Mouse (Mus musculus) adrenal gland, postnatal 4 days (tissue): ENCODE results near the gene Catsper3. TPM values are rescaled to one million over a fixed set of nuclear protein-coding genes. Genes with fewer than 3 reads are reported as not detected.

Source experiments
- DNase-seq, 2 experiments: peaks; one replicate each; pipeline ENCODE4 v3.0.0; 2021 to 2022; ENCODE audit warnings: low spot score in 2 of 2, mixed read lengths in 2 of 2
- long read RNA-seq, 2 experiments: library from polyadenylated mRNA; stranded (forward); transcript quantifications; one replicate each; pipeline ENCODE4 v2.0.0; 2021
- total RNA-seq, 2 experiments: library from RNA; stranded (reverse); gene quantifications; 2 replicates each; pipeline ENCODE4 v1.2.3; 2021

The Catsper3 gene
- under 1 TPM in 1 of 2 experiments, not detected in 1; 0.31 TPM for total RNA-seq
- long read RNA-seq, experiment 1, partial matches to known transcripts: 0 of 1 reads
- long read RNA-seq, experiment 1, other reads (novel, unspliced or antisense): 1 of 1 reads
- long read RNA-seq, experiment 2, partial matches to known transcripts: 0 of 1 reads
- long read RNA-seq, experiment 2, other reads (novel, unspliced or antisense): 1 of 1 reads

DNA sequence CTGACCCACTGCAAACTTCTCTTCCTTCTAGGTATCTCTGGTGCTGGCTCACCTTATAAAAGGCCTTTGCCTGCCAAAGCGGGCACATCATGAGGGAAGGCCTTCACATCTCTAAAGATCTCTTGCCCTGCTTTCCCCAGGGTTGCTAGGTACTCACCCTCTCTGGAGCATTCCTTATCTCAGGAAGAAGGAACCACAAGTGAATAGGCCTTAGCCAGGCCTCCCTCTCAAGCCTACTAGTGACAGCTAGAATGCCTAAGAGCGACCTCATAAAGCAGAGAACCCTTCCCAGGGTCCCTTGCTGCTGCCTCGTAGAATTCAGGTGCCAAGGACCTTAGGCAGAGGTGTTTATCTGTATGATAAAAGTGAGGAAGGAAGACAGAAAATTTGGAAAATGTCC is at the start of gene Catsper3:
Gene Catsper3 (plus strand): TSS at position 301 of the 400 bp plus-strand sequence.
- DNase-seq: no peak

- DNase-seq: no peak
These were observed 46.5 kb upstream of the Catsper3 start for GRCm38 (mm10) chr13:55737885-55738284.

DNA sequence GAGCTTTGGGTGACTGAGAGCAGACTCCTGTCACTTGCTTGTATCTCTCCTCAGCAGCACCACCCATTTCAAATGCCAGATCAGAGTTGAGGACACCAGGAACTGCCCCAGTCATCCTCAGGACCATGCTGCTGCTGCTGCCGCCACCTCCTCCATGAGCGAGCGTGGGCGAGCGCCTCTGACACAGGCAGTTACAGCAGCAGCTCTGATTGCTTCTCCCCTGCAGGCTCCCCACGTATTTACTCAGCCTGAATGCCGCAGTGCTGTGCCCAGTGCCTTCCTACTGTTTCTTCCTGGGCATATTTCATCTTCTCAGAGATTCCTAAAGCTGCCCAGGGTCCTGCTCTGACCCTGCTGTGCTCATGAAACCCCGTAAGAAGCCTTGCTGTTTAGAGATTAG is 42.1 kb upstream of the Catsper3 start:
- no peak for DNase-seq

GRCm38 (mm10) chr13:55754380-55754779 is 30.0 kb upstream of the Catsper3 start:
- DNase-seq: no peak

DNA sequence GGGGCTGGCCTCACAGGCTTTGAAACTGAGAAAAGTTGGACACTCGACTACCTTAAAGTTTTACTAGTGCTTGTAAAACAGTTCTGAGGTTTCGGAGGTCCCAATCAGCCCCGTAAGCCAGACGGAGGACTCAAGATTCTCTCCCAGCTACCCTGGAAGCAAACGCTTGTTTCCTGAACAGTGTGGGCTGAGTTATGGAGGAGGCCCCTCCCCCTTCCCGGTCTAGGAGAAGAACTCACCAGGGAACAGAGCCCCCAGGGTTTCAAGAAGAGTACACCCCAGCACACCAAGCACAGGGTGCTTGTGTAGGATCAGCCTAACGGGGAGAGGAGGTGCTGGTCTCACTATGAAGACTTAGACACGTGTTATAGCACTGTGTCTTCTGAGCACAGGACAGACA is 27.6 kb upstream of the Catsper3 start:
- DNase-seq: no peak

DNA sequence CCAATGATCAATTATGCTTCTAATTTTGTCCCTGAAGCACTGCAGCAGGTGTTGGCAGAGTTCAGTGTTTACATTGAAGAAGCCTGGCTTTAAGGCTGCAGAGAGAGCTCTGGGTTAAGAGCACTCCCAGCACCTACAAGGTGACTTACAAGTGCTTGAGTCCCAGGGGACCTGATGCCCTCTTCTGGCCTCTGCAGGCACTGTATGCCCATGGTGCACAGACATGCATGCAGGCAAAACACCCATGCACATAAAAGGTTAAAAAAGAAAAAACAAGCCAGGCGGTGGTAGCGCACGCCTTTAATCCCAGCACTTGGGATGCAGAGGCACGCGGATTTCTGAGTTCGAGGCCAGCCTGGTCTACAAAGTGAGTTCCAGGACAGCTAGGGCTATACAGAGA is 26.7 kb upstream of the Catsper3 start:
- DNase-seq: no peak

DNA sequence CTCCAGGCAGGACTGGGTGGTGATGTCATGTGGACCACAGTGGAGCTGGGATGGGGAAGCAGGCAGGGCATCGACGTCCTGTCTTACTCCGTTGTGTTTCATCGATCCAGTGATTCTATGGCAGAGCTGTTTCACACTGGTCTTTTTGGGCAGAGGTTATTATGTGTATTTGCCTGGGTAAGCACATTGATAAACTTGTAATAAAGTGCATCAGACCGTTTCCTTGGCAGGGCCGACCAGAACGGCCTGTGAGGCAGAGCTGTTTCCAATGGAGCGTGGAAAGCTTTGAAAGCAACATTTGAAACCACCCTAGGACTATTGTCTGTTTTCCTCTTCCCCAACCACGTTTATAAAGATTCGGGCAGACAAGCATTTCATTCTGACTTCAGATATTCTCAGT is 23.8 kb upstream of the Catsper3 start:
- no peak for DNase-seq

- no peak for DNase-seq
These were observed 22.9 kb upstream of the Catsper3 start for GRCm38 (mm10) chr13:55761486-55761885.

DNA sequence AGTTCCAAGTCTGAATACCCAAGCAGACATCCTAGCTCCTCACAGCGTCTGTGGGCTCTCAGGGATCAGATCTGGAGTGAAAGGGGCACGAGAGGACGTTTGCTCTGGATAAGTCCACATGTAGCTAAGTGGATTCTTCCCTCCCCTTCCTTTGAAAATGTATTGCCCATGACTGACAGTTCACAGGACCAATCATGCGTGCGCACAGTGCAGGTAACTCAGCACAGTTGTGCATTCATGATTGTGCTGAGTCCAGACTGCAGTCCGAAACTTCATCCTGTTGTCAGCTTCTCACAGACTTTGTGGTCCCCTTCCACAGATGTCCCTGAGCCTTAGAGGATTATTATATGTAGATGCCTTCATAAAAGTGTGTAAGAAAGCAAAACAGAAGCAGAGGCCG is 10.0 kb upstream of the Catsper3 start:
- DNase-seq: no peak

- no peak for DNase-seq
These were observed 9.3 kb upstream of the Catsper3 start for GRCm38 (mm10) chr13:55775056-55775455.

DNA sequence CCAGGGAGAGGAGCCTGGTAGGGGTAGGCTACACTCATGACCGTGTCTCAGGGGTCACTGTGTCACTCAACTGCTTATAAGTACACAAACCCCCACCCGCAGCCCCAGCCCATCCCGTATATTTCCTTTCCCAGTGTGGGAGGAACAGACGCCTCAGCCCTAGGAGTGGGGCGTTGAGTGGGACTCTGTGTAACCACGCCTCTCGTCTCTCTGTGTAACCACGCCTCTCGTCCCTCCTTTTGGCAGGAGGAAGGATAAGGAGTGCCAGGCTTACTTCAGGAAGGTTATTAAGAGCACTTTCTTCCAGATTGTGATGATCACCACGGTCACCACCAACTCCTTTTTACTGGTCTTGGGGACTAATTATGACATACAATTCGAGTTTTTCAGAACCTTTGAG is 1.8 kb downstream of the Catsper3 start:
- DNase-seq: no peak

DNA sequence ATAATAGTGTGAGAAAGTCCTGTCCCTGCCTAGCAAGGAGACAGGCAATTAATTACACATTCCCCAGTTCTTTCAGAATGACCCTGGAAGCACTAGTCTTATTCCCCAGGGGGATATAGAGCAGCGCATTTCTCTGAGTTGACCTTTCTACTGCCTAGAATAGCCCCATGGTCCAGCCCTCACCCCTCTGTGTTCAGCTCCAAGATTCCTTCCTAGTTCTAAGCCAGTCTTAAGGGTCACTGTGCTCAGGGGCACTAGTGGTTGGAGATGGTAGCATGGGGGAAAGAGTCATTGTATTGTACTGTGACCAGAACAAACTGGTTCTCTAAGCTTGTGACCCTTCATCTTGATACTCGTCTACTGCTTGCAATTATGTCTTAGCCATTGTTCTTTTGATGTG is 16.9 kb downstream of the Catsper3 start:
- DNase-seq: no peak

DNA sequence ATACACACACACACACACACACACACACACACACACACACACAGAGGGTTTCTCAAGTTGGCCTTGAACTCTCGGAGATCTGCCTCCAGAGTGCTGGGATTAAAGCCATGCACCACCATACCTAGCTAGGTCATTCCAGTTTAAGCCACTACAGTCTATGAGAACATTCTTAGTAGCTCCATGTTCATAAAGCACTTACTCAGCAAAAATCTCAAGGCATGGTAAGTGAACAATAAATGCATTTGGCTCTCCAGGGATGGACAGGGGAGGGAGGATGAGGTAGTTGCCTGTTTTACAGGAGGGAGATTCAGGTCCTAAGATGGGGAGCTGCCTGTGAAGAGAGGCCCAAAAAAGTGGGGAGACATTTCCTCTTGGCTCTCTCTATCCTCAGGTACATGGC is 19.6 kb downstream of the Catsper3 start:
- DNase-seq: no peak

GRCm38 (mm10) chr13:55809041-55809623 is 24.8 kb downstream of the Catsper3 start:
- DNase-seq: no peak

- no peak for DNase-seq
These were observed 25.3 kb downstream of the Catsper3 start for GRCm38 (mm10) chr13:55809707-55810106.

GRCm38 (mm10) chr13:55810947-55811346 is 26.6 kb downstream of the Catsper3 start:
- DNase-seq: no peak

DNA sequence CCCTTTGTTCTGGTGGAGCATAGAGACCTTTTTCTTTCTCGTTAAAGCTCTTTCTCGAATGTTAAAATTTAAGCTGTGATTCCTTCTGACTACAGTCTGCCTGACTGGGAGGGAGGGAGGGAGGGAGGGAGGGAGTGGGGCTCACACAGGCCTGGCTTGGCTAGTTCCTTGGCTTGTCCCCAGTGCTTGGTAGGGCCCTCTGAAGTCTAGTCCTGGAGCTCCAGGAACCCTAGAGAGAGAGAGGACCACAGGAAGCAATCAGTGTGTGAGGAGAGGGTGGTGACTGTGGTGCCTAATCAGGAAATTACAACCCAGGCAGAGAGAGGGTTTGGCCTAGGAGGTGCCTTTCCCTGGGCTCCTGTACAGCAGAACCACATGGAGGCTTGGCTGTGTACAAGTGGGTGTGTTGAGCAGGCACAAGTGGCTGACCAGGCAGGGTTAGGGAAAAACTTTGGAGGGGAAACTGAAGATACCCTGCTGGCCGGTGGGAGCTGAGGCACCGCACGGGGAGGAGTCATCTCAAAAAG is 29.2 kb downstream of the Catsper3 start:
- DNase-seq: no peak

- no peak for DNase-seq
These were observed 30.5 kb downstream of the Catsper3 start for GRCm38 (mm10) chr13:55814834-55815233.

DNA sequence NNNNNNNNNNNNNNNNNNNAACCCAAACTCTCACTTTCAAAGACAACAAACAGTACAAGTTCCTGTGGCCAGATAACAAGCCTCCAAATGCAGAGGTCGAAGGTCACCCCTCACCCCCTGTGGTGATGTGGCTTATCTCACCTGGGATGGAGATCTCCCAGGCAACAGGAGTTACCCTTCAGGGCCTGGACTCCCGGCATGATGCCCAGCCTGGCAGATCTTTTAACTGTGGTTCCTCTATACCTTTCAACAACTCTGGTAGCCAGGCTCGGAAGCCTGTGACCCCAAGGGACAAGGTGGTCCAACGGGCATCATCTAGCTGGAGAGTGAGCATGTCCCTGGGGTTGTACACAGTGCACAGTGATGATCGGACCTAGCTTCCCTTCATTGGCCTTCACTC is 38.1 kb downstream of the Catsper3 start:
- DNase-seq: no peak

GRCm38 (mm10) chr13:55824151-55824945 is 40.0 kb downstream of the Catsper3 start:
- no peak for DNase-seq

DNA sequence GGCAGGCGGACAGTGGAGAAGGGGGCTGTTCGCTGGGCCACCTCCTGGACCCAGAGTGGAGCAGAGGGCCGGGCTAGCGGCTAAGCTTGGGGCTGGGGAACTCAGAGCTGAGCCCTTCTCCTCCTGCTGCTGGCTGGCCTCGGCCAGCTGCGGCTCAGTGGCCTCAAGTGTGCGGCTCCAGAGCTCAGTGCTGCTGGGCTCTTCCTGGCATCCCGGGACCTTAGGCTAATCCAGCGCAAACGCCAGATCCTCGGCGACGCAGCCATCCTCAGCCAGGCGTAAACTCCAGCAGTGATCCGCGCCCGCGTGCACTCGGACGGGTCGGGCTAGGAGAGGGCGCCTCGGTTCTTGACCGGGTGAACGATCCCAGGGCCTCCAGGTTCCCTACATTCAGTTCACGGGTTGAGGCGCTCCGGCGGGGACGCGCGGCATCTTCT is 40.9 kb downstream of the Catsper3 start:
- no peak for DNase-seq

- no peak for DNase-seq
These were observed 41.8 kb downstream of the Catsper3 start for GRCm38 (mm10) chr13:55826008-55826671.
